Mouse (Mus musculus) E14TG2a.4 (cell line): ENCODE measurements at regions not wholly inside any gene's neighbourhood (a gene's known extent, or its start where the extent isn't known, plus 50 kb on each side); places are given as distances from the start of the nearest gene placed in this dataset.

Experiments
- H3K27me3 ChIP-seq: 2 replicates; pipeline ENCODE4 v1.6.1; 2014; ENCODE audit warnings: low read length, control low read depth; ENCODE audit not compliant: insufficient read depth
- H3K36me3 ChIP-seq: 2 replicates; pipeline ENCODE4 v1.6.1; 2014; ENCODE audit warnings: low read length, control low read depth; ENCODE audit not compliant: insufficient read depth
- H3K4me1 ChIP-seq: replicated peaks from 2 replicates; pipeline ENCODE4 v1.6.1; 2014; ENCODE audit warnings: low read depth, low read length, control low read depth
- H3K4me3 ChIP-seq: replicated peaks from 2 replicates; pipeline ENCODE4 v1.5.1; 2014; ENCODE audit warnings: mild to moderate bottlenecking, low read length
- H3K9me3 ChIP-seq: 2 replicates; pipeline ENCODE4 v1.6.1; 2014; ENCODE audit warnings: low read length, control low read depth
- CTCF ChIP-seq: conservative IDR thresholded peaks from 2 replicates; pipeline ENCODE4 v1.5.1; 2014; ENCODE audit warnings: low read length
- NANOG ChIP-seq: IDR thresholded peaks from 2 replicates; pipeline ENCODE4 v1.6.1; 2014; ENCODE audit warnings: borderline replicate concordance, low read length, mixed read lengths
- POU5F1 ChIP-seq: IDR thresholded peaks from 2 replicates; pipeline ENCODE4 v1.6.1; 2014; ENCODE audit warnings: low read length, borderline replicate concordance

- Histone ChIP-seq H3K36me3 (no peaks in the 10 kb centered on the region), H3K27me3 (no peaks in the 10 kb centered on the region), H3K4me3 (no peak overlapping the region), H3K4me1 (peaks cover 10% of the 10 kb centered on the region; the same call in 1 of the 2 replicates), H3K9me3 (no peaks in the 10 kb centered on the region)
- no peak for TF ChIP-seq POU5F1
- no peak for TF ChIP-seq NANOG
- TF ChIP-seq CTCF, result no peak
Measured at GRCm38 (mm10) chr9:27568372-27569053, 171.9 kb downstream of the Spata19 start.

DNA sequence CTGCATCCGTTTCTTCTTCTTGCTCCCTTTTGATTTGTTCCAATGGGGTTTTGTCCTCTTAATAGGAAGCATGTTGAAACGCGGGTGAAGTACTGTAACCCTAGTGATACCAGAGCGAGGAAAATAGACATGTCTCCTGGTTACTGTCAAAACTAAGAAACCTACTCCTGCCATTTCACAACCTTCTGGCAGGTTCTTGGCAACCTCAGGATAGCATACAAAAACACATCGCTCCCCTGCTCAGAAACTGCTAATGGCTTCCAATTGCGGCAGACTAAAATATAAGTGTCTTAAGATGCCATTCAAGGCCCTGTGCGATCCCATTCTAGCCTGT is 172.4 kb downstream of the Spata19 start:
- Histone ChIP-seq H3K4me1 (peaks cover 8% of the 10 kb centered on the region; the same call in 1 of the 2 replicates), H3K9me3 (no peaks in the 10 kb centered on the region), H3K36me3 (no peaks in the 10 kb centered on the region), H3K4me3 (no peak overlapping the region), H3K27me3 (no peaks in the 10 kb centered on the region)
- TF ChIP-seq POU5F1, result no peak
- TF ChIP-seq NANOG, result no peak
- TF ChIP-seq CTCF, result no peak

DNA sequence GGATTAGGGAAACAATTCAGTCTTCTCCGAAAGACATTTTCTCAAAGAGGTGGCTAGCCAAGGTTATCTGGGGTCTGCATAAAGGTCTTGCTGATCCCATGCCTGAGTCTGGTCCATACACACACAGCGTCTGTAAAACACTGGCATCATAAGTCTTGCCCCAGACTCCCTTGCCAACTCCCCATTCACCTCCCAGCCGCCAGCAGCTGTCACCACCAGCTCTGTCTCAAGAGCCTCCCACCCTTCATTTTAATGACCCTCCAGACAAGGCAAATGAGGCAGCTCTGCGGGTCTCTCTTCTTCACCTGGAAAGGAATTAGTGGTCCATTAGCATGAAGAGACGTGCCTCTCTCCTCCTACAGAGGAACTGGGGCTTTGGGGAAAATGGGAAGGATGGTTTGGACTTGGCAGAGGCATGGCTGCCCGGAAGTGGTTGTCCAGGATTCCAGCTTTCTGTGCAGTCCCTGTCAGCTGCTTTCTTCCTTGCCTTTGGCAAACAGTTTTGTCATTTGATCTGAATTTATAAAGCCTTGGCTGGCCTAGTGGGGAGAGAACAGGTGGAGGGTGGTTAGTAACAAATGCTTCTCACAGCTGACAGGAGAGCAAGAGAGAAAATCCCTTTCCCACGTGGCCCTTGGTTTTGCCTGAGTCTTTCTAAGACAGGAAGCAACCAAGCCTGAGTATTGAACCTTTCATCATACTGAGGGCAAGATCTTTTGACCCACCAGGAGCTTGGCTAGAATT is 173.3 kb upstream of the Opcml start:
- no peaks in the 10 kb centered on the region for H3K27me3 ChIP-seq
- no peak overlapping the region for H3K4me3 ChIP-seq
- H3K9me3 ChIP-seq, result no peaks in the 10 kb centered on the region
- TF ChIP-seq NANOG (no peak), CTCF (no peak), POU5F1 (no peak)
- no peaks in the 10 kb centered on the region for H3K36me3 ChIP-seq
- no peaks in the 10 kb centered on the region for H3K4me1 ChIP-seq

- Histone ChIP-seq H3K27me3 (no peaks in the 10 kb centered on the region), H3K36me3 (no peaks in the 10 kb centered on the region), H3K4me3 (no peak overlapping the region), H3K4me1 (no peaks in the 10 kb centered on the region), H3K9me3 (no peaks in the 10 kb centered on the region)
- TF ChIP-seq NANOG (no peak), CTCF (no peak), POU5F1 (no peak)
Measured at GRCm38 (mm10) chr9:27634901-27635300, 155.7 kb upstream of the Opcml start.

DNA sequence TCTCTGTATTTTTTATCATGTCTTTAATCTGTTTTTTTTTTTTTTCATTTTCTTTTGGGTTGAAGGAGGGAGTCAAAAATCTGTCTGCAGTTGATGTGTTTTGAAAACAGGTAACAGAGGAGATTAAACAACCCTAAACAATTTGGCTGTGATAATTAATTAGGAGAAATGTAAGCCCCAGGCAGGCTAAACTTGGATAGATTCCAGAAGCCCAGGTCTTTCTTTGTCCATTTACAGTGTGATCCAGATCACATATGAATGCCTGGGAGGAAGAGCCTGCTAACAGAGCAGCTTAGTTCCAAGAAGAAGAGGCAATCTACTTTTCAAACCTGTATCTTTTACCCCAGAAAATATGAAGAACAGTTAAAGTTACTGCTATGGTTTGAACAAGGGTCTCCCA is 150.0 kb upstream of the Opcml start:
- no peaks in the 10 kb centered on the region for H3K9me3 ChIP-seq
- H3K27me3 ChIP-seq, result no peaks in the 10 kb centered on the region
- no peaks in the 10 kb centered on the region for H3K4me1 ChIP-seq
- no peaks in the 10 kb centered on the region for H3K36me3 ChIP-seq
- H3K4me3 ChIP-seq, result no peak overlapping the region
- no peak for TF ChIP-seq POU5F1

GRCm38 (mm10) chr9:27643312-27643711 is 147.3 kb upstream of the Opcml start:
- no peaks in the 10 kb centered on the region for H3K36me3 ChIP-seq
- no peaks in the 10 kb centered on the region for H3K27me3 ChIP-seq
- no peaks in the 10 kb centered on the region for H3K9me3 ChIP-seq
- TF ChIP-seq POU5F1 (no peak), NANOG (no peak), CTCF (no peak)
- no peak overlapping the region for H3K4me3 ChIP-seq
- H3K4me1 ChIP-seq, result no peaks in the 10 kb centered on the region

- Histone ChIP-seq H3K4me3 (no peak overlapping the region), H3K27me3 (no peaks in the 10 kb centered on the region), H3K36me3 (no peaks in the 10 kb centered on the region), H3K9me3 (no peaks in the 10 kb centered on the region), H3K4me1 (no peaks in the 10 kb centered on the region)
- TF ChIP-seq NANOG (no peak), POU5F1 (no peak), CTCF (no peak)
Measured at GRCm38 (mm10) chr9:27643916-27644315, 146.7 kb upstream of the Opcml start.

- no peaks in the 10 kb centered on the region for H3K36me3 ChIP-seq
- TF ChIP-seq CTCF, result no peak
- no peak for TF ChIP-seq POU5F1
- TF ChIP-seq NANOG, result no peak
- H3K27me3 ChIP-seq, result no peaks in the 10 kb centered on the region
- H3K4me1 ChIP-seq, result no peaks in the 10 kb centered on the region
- no peaks in the 10 kb centered on the region for H3K9me3 ChIP-seq
- no peak overlapping the region for H3K4me3 ChIP-seq
Measured at GRCm38 (mm10) chr9:27645435-27645834, 145.1 kb upstream of the Opcml start.
